Mouse (Mus musculus): ENCODE results near the gene Pla2g3. TPM values are rescaled to one million over a fixed set of nuclear protein-coding genes. Genes with fewer than 3 reads are reported as not detected.

Pla2g3 gene
- total RNA-seq, 1 experiment, result not detected

DNA sequence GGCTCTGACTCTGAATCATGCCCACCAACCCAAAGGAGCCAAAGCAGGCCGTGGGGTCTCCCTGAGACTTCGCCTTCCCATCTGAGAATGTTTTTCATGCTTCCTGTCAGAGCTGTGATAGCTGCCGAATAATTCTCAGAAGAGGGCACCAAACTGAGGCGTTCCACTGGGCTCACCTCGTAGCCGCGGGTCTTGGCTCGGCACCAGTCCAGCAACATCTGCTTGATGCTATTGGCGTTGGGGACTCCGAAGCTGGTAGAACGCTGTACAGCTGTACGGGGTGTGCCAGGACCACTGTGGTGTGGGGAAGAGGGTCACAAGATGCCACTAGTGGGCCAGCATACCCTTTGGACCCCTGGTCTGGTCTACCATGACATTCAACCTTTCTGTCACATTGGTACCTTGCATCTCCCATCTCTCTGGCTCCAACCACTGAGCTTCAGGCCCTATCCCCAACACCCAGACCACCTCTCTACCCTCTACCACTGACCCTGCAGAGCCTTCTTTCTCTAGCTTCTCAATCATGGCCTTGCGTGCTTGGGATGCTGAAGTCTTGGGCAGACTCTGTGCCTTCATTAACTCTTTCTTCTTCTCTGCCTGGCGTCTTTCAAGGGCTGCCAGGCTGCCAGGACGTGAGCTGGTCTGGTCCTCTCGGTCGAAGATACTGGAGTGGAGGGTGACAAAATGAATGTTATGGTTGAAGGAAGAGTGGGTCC lies 34.4 kb downstream of the Pla2g3 start:
- TF ChIP-seq CHD2 (IDR thresholded peaks at IDR 0.05; ENCODE audit: low read depth, low read length), result no peak
- H3K9me3 ChIP-seq (ENCODE audit: control insufficient read depth, insufficient read depth, low read depth, low read length), result no peaks in the 10 kb centered on the region
- DNase-seq (ENCODE audit: low read depth, low spot score), result no peak
- no peak overlapping the region for H3K27ac ChIP-seq (ENCODE audit: insufficient read depth, low read depth, low read length, poor library complexity, severe bottlenecking)
- no peak overlapping the region for H3K4me3 ChIP-seq (ENCODE audit: insufficient read depth in 1 of 2, low read depth in 1 of 2, low read length in 2 of 2, poor library complexity in 1 of 2, severe bottlenecking in 1 of 2)
- H3K36me3 ChIP-seq (ENCODE audit: control insufficient read depth, insufficient read depth, low read length, poor library complexity, severe bottlenecking), result peaks cover 33% of the 10 kb centered on the region; the same call in 1 of the 2 replicates
- peaks cover 0 to 9% of the 10 kb centered on the region in 2 experiments; a peak in 1 of 4 replicates for H3K4me1 ChIP-seq (ENCODE audit: control insufficient read depth in 2 of 2, insufficient read depth in 2 of 2, low read length in 2 of 2, poor library complexity in 1 of 2)
- in situ Hi-C loops (cut with MboI; ENCODE audit: low sequenced_read_pairs in 2 of 2, unreplicated experiment in 2 of 2), result no loop called here
- no peak overlapping the region for H3K9ac ChIP-seq (ENCODE audit: insufficient read depth, low read depth, low read length, poor library complexity, severe bottlenecking)

DNA sequence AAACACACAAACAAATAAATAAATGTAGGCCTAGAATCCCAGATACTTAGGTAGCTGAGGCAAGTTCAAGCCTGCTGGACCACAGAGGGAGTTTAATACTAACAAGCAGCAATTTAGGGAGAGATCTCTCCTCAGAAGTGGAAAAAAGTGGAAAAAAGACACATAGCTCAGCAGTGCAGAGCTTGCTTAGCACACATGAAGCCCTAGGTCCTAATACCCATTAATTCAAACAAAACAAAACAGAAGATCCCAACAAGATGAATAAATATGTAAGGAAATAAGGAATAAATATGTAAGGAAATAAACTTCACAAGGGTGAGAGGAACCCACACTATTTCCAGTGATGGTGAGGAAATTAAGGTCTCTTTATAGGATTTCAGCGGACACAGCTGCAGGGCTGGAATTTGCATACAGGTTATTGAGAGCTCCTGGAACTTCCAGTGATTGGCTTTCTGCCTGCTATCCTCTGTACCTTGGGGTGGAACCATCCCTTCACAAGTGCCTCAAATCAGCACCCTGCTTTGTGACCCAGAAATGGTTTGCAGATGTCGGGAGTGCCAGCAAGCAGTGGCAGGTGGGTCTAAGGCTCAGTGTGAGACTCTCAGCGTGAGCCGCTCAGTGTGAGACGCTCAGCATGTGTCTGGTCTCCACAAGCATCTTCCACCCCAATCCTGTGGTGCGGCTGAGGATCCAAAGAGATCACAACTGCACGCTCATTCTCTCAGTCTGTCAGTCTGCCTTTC lies 35.9 kb downstream of the Pla2g3 start:
- Histone ChIP-seq H3K36me3 (ENCODE audit: control insufficient read depth, insufficient read depth, low read length, poor library complexity, severe bottlenecking) (peaks cover 41% of the 10 kb centered on the region; the same call in 1 of the 2 replicates), H3K27ac (ENCODE audit: insufficient read depth, low read depth, low read length, poor library complexity, severe bottlenecking) (no peak overlapping the region), H3K4me1 (ENCODE audit: control insufficient read depth in 2 of 2, insufficient read depth in 2 of 2, low read length in 2 of 2, poor library complexity in 1 of 2) (peaks cover 0 to 4% of the 10 kb centered on the region in 2 experiments; a peak in 1 of 4 replicates), H3K9me3 (ENCODE audit: control insufficient read depth, insufficient read depth, low read depth, low read length) (no peaks in the 10 kb centered on the region), H3K4me3 (ENCODE audit: insufficient read depth in 1 of 2, low read depth in 1 of 2, low read length in 2 of 2, poor library complexity in 1 of 2, severe bottlenecking in 1 of 2) (no peak overlapping the region), H3K9ac (ENCODE audit: insufficient read depth, low read depth, low read length, poor library complexity, severe bottlenecking) (no peak overlapping the region)
- DNase-seq (ENCODE audit: low read depth, low spot score), result no peak
- TF ChIP-seq ZNF384 (IDR thresholded peaks at IDR 0.05; ENCODE audit: low read depth, low read length), result no peak
- in situ Hi-C loops (cut with MboI; ENCODE audit: low sequenced_read_pairs in 2 of 2, unreplicated experiment in 2 of 2), result no loop called here

DNA sequence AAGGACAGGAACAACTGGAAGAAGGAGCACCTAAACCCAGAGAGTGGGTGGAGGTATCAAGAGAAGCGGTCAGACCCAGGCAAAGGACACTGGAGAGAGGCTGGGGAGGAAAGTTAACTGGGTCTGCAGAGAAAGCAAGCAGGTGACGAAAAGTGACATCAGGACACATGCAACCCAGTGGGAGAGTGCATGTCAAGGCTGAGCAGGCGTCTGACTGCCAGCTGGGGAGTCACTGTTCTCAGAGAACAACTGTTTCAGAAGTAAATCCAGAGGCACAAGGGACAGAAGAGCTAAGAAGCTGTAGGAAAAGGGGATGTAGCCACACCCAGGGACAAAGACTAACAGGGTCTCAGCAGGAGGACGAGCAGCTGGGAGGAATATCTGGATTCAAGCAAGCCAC lies 37.5 kb downstream of the Pla2g3 start:
- in situ Hi-C loops (cut with MboI; ENCODE audit: low sequenced_read_pairs in 2 of 2, unreplicated experiment in 2 of 2), result no loop called here
- no peak overlapping the region for H3K27ac ChIP-seq (ENCODE audit: insufficient read depth, low read depth, low read length, poor library complexity, severe bottlenecking)
- TF ChIP-seq HCFC1 (IDR thresholded peaks at IDR 0.05; ENCODE audit: borderline replicate concordance, insufficient read depth, low read length), result no peak
- no peak for TF ChIP-seq MAFK (IDR thresholded peaks at IDR 0.05; ENCODE audit: insufficient read depth, low read depth, low read length)
- H3K4me3 ChIP-seq (ENCODE audit: insufficient read depth in 1 of 2, low read depth in 1 of 2, low read length in 2 of 2, poor library complexity in 1 of 2, severe bottlenecking in 1 of 2), result no peak overlapping the region
- H3K36me3 ChIP-seq (ENCODE audit: control insufficient read depth, insufficient read depth, low read length, poor library complexity, severe bottlenecking), result peaks cover 52% of the 10 kb centered on the region
- DNase-seq (ENCODE audit: low read depth, low spot score), result no peak
- peaks cover 0 to 4% of the 10 kb centered on the region in 2 experiments; a peak in 1 of 4 replicates for H3K4me1 ChIP-seq (ENCODE audit: control insufficient read depth in 2 of 2, insufficient read depth in 2 of 2, low read length in 2 of 2, poor library complexity in 1 of 2)
- no peak overlapping the region for H3K9ac ChIP-seq (ENCODE audit: insufficient read depth, low read depth, low read length, poor library complexity, severe bottlenecking)
- H3K9me3 ChIP-seq (ENCODE audit: control insufficient read depth, insufficient read depth, low read depth, low read length), result no peaks in the 10 kb centered on the region

DNA sequence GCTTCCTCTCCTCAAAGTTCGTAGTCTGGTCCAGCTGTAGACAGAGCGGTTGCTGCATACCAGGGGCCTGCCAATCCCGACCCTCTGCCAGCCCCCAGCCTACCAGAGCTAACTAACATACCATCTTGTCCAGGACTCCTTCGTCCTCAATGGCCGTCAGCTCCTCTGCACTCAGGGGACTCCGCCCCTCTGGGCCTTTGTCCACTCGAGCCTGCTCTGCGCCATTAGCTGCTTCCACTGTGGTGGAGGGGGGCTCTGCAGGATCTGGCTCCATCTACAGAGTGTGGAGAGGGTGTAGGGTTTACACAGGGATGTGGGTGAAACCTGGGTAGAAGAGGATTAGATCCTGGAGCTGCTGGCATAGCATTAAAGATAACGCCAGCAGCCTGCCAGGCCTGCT lies 38.1 kb downstream of the Pla2g3 start:
- DNase-seq (ENCODE audit: low read depth, low spot score), result no peak
- H3K9ac ChIP-seq (ENCODE audit: insufficient read depth, low read depth, low read length, poor library complexity, severe bottlenecking), result no peak overlapping the region
- in situ Hi-C loops (cut with MboI; ENCODE audit: low sequenced_read_pairs in 2 of 2, unreplicated experiment in 2 of 2), result no loop called here
- TF ChIP-seq ZC3H11A (IDR thresholded peaks at IDR 0.05; ENCODE audit: borderline replicate concordance, low read depth, low read length), result no peak
- no peak for TF ChIP-seq ZNF384 (IDR thresholded peaks at IDR 0.05; ENCODE audit: low read depth, low read length)
- no peak for TF ChIP-seq CHD2 (IDR thresholded peaks at IDR 0.05; ENCODE audit: low read depth, low read length)
- TF ChIP-seq HCFC1 (IDR thresholded peaks at IDR 0.05; ENCODE audit: borderline replicate concordance, insufficient read depth, low read length), result no peak
- TF ChIP-seq MAFK (IDR thresholded peaks at IDR 0.05; ENCODE audit: insufficient read depth, low read depth, low read length), result no peak
- peaks cover 0 to 2% of the 10 kb centered on the region in 2 experiments; a peak in 1 of 4 replicates for H3K4me1 ChIP-seq (ENCODE audit: control insufficient read depth in 2 of 2, insufficient read depth in 2 of 2, low read length in 2 of 2, poor library complexity in 1 of 2)
- peaks cover 58% of the 10 kb centered on the region for H3K36me3 ChIP-seq (ENCODE audit: control insufficient read depth, insufficient read depth, low read length, poor library complexity, severe bottlenecking)
- H3K27ac ChIP-seq (ENCODE audit: insufficient read depth, low read depth, low read length, poor library complexity, severe bottlenecking), result no peak overlapping the region
- H3K4me3 ChIP-seq (ENCODE audit: insufficient read depth in 1 of 2, low read depth in 1 of 2, low read length in 2 of 2, poor library complexity in 1 of 2, severe bottlenecking in 1 of 2), result no peak overlapping the region
- no peaks in the 10 kb centered on the region for H3K9me3 ChIP-seq (ENCODE audit: control insufficient read depth, insufficient read depth, low read depth, low read length)

All from ES-E14 (cell line).